Mouse (Mus musculus) gastrocnemius, adult 8-10 months (tissue): Measurements from ENCODE around the gene Gm12888. TPM values are rescaled to one million over a fixed set of nuclear protein-coding genes. Genes with fewer than 3 reads are reported as not detected.
"Not testable (repeated sequence)": the region's sequence is repeated elsewhere in the genome, so short reads cannot be mapped to it uniquely, and the experiment has no call there.

Source experiments
- DNase-seq, 2 experiments: peaks; one replicate each; pipeline ENCODE4 v3.0.0; 2022; ENCODE audit warnings: low spot score in 2 of 2
- total RNA-seq, 4 experiments: library from RNA; stranded (reverse); gene quantifications; 2 replicates each; pipeline ENCODE4 v1.2.4; 2022

The Gm12888 gene
- under 1 TPM in 1 of 4 experiments, not detected in 3; 0.29 TPM for total RNA-seq

DNA sequence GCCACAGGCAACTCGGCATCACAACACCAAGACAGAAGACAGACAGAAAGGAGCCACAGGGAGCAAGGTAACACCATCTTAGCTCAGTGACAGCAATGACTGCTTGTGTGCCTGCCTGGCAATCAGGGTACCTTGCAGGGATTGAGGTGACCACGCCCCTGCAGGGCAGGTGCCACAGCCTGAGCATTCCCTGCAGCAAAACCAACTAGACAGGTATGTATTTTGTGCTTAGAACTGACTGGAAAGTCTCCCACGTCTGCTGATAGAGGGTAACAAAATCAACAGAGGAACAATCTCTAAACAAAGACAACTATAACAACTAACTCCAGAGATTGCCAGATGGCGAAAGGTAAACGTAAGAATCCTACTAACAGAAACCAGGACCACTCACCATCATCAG lies at the start of gene Gm12888:
Gene Gm12888 (minus strand): TSS at position 101 of the 400 bp plus-strand sequence.
- not testable (repeated sequence) for DNase-seq

Other genes with a start within 250 kb of the Gm12888 start
- gene Zmpste24, start 226.7 kb downstream of the Gm12888 start, total RNA-seq = 10 to 100 TPM; 18.3 to 22.8 (median 18.8) TPM
- not detected for gene Tmco2, start 215.7 kb downstream of the Gm12888 start, total RNA-seq
- gene Rlf, start 109.8 kb downstream of the Gm12888 start, total RNA-seq = 1 to 10 TPM; 7.6 to 9.3 (median 8.5) TPM
- not detected for gene Gm12886, start 98.2 kb upstream of the Gm12888 start, total RNA-seq